Mouse (Mus musculus): ENCODE data around the gene Lmnb2. TPM values are rescaled to one million over a fixed set of nuclear protein-coding genes. Genes with fewer than 3 reads are reported as not detected.

The Lmnb2 gene
- polyA plus RNA-seq, 2 experiments from 2014 or later, result 3.3 to 4.7 TPM

GRCm38 (mm10) chr10:80899591-80900317 lies 18.3 kb downstream of the Lmnb2 start:
- no peak for ATAC-seq

DNA sequence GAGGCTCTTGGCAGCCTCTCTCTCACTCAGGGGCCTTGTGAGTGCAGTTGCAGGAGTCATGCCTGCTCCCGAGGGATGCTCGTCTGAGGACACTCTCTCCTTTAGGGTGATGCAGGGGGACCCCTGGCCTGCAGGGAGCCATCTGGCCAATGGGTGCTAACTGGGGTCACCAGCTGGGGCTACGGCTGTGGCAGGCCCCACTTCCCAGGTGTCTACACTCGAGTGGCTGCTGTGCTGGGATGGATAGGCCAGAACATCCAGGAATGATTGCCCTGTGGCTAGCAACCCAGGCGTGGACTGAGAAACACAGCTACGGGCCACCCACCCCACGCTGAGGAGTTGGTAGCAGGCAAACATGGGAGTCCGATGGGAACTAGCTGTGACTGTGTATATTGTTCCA lies 19.0 kb downstream of the Lmnb2 start:
- ATAC-seq, result no peak

- ATAC-seq, result no peak
Observed at GRCm38 (mm10) chr10:80897861-80898510, 20.1 kb downstream of the Lmnb2 start.

GRCm38 (mm10) chr10:80896581-80897485 lies 21.2 kb downstream of the Lmnb2 start:
- no peak for ATAC-seq

- ATAC-seq, result no peak
Observed at GRCm38 (mm10) chr10:80895697-80896096, 22.3 kb downstream of the Lmnb2 start.

DNA sequence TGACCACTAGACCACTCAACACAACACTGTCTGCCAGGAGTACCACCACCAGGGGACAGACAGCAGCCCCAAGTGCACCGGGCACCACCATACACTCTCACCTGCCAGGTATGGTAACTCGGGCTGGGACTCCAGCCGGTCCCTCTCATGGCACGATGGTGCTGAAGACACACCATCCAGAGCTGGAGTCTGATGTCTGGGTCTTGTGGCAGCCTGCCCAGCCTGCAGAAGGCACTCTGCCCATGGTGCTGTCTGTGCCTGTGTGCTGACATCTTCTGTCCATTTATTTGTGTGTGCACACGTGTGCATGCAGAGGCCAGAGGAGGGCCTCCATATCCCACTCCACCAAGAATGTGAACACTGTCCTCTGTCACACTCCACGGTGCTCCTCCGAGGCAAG lies 22.9 kb downstream of the Lmnb2 start:
- no peak for ATAC-seq

DNA sequence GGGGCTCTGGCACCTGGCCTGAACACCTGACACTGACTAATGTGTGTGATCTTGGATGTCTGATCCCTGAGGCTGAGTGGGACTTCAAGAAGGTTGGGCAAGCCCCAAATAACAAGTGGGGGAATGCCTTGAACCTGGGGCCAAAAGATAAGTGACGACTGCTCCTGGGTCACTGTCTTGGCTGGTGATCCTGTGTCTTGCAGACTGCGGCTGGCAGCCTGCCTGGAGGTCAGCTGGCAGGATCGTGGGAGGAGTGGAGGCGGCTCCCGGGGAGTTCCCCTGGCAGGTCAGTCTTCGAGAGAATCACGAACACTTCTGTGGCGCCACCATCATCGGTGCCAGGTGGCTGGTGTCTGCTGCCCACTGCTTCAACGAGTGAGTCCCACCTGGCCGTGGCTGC lies 30.9 kb downstream of the Lmnb2 start:
- ATAC-seq, result no peak

DNA sequence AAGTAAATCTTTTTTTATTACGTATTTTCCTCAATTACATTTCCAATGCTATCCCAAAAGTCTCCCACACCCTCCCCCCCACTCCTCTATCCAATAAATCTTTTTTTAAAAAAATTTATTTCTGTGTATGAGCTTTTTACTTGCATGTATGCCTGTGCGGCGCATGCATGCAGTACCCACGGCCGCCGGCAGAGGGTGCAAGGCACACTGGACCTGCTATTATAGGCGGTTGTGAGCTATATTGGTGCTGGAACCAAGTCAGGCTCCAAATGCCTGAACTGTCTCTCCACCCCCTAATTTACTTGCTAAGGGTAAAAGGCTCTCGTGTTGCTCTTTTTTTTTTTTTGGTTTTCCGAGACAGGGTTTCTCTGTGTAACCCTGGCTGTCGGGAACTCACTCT lies 36.7 kb downstream of the Lmnb2 start:
- no peak for ATAC-seq

- no peak for ATAC-seq
Observed at GRCm38 (mm10) chr10:80880901-80881300, 37.1 kb downstream of the Lmnb2 start.

GRCm38 (mm10) chr10:80880131-80880641 lies 37.9 kb downstream of the Lmnb2 start:
- ATAC-seq, result peak; percentile 72

DNA sequence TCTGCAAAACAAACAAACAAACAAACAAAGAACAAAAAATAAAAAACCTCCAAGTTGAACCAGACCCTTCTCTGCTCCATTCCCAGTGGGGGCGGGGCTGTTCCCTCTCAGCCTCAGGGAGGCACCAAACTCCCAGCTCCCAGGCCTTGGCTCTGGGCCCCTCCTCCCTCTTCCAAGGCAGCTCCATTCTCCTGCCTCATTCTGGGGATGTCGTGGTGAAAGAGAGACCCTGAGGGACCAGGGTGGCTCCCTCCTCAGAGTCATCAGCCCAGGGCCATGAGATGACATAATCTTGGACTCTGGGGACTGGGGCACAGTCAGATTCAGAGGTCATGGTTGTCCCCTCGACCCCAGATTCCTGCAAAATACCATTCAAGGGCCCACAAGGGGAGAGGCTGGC lies 41.5 kb downstream of the Lmnb2 start:
- no peak for ATAC-seq

GRCm38 (mm10) chr10:80876028-80876427 lies 42.0 kb downstream of the Lmnb2 start:
- ATAC-seq, result peak; percentile 60

DNA sequence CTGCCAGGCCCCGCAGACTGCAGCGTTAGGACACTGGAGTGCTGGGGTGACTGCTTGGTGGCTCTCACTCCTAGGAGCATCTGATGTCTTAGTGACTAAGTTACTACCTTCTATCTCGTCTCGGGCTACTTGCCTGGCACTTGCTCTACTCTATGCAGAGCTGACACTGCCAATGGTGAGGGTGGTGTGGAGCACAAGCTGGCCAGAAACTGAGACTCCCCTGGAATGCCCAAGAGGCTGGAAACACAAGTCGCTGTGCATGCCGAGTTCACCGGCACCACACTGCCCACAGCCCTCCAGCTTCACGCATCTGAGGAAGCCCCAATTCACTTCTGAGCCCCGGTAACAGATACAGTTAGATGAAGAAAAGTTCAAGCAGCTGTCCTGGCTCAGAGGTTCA lies 44.0 kb downstream of the Lmnb2 start:
- ATAC-seq, result no peak

DNA sequence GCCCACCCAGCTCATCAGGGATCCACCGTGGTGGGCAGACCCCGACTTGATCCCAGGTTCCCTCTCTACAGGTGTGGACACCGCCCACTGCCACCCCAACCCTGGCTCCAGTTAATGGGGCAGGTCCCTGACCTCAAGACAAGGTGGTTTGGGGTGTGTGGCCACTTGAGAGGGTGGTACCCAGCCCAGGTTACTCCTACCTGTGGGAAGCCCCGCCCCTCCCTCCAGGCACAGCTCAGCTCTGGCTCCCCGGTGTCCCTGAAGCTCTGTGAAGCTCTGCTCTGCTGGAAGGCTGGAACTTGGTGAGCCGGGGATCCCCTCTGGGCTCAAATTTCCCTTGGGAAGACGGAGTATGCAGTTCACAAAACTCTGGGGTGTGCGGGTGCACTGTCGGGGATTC lies 46.5 kb downstream of the Lmnb2 start, which contains the start of gene Tmprss9:
Gene Tmprss9 (plus strand): TSS at position 268 of the 400 bp plus-strand sequence.
- no peak for ATAC-seq

DNA sequence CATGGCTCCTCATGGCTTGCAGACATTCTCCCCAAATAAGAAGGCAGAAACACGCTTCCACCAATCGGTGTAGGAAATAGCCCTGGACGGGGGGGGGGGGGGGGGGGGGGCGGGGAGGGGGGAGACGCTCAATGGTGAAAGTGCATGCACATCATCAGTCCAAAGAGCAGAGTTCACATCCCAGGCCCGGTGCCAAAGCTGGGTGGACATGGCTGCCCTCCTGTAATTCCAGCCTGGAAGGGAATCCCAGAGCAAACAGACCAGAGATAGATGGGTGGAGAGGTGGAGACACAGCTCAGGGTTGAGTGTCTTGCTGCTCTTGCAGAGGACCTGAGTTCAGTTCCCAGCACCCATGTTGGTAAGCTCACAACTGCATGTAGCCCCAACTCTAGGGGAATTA lies 47.1 kb downstream of the Lmnb2 start:
- ATAC-seq, result no peak

DNA sequence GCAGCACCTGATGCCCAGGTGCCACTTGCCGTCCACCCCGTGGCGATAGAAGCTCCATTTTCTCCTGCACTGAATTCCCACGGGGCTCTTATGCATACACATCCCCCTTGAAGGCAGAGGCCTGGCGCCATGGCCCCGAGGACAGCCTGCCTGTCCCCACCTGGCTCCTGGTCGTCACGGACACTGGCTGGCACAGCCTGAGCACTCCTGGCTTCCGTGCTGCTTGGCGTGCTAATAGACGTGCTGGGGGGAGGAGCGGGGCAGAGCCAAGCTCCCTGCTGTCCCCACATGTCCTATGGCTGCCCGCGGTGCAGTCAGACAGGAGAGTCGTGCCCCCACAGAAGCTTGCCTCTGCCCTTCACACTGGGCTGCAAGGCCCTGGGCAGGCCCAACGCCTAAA lies 53.6 kb downstream of the Lmnb2 start:
- no peak for ATAC-seq

- no peak for ATAC-seq
Observed at GRCm38 (mm10) chr10:80862305-80862704, 55.7 kb downstream of the Lmnb2 start.

- no peak for ATAC-seq
Observed at GRCm38 (mm10) chr10:80858350-80858935, 59.6 kb downstream of the Lmnb2 start.

- ATAC-seq, result no peak
Observed at GRCm38 (mm10) chr10:80857848-80858247, 60.2 kb downstream of the Lmnb2 start.

DNA sequence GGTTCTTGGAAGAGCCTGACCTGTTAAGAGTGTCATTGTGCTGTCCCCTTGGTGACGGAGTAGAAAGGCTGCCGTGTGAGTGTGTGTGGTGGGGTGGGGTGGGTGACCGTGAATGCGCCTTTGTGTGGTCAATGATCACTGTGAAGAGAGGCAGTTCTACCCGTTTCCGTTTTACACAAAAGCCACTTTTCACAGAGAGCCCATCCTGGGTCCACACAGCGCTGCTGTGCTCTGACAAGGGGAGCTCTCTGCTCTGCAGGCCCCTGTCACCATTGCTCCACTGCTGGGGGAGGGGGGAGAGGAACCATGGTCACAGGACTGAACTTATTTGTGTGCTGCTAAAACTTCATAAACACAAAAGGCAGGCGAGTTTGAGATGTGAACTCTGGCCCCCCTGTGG lies 60.7 kb downstream of the Lmnb2 start:
- ATAC-seq, result no peak

DNA sequence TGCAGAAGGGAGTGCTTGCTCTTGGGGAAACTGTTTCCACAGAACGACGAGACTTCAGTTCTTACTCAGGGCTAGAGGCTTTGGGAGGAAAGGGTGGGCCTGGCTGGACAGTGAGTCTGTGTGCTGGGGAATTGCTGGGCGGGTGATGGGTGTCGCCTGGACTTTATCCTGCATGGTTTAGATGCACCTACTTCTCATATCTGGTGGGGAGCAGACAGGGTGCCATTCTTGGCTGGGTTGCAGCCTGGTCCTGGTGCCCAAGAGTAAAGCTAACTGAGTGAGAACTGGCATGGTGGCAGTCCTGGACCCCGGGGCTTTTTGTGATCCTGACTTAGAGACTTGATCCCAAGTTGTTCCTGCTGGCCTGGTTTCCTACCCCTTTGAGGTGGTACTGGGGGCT lies 61.1 kb downstream of the Lmnb2 start:
- ATAC-seq, result no peak

DNA sequence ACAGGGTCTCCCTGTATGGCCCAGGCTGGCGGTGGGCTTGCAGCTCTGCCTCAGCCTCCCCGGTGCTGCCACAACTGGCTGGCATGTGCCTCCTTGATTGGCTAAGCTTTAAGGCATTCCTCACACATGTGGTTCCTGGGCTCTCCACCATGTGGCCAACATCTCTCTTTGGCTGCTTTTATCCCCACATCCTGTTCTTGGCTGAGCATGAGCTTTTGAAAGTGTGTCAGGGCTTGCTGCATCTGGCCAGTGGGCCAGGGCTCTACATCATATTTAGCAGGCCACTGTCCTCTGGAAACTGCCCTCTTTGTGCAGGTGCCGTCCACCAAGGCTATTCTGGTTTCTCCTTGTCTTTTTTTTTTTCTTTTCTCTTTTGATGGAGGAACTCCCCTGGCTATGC lies 61.8 kb downstream of the Lmnb2 start:
- no peak for ATAC-seq

DNA sequence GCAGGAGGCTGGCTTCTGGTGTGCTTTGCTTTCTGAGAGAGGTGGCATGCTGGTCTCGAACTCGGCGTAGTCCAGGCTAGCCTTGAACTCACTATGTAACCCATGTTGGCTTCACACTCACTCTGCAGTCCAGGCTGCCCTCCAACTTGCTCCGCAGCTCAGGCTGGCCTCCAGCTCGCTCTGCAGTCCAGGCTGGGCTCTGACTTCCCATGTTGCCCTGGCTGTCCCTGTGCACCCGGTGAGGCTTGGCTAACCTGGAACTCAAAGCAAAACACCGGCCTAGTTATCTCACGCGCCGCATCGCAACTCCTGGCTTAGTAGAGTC lies 62.3 kb downstream of the Lmnb2 start:
- ATAC-seq, result no peak
